Mouse (Mus musculus) CH12F3 (cell line): ENCODE data around the gene Cpne7.
"Not testable (repeated sequence)": the region's sequence is repeated elsewhere in the genome, so short reads cannot be mapped to it uniquely, and the experiment has no call there.

Source experiments
- in situ Hi-C: fragments of 300-500 bp; cut with MboI; formaldehyde crosslinking; loops from 2 replicates; pipeline ENCODE4 v1.14.3; 2020; ENCODE audit warnings: low sequenced_read_pairs

The Cpne7 gene

GRCm38 (mm10) chr8:123117127-123117731 is at the start of gene Cpne7:
TSS of gene Cpne7 (plus strand) at chr8:123117374.
- in situ Hi-C loops, result no loop called here

GRCm38 (mm10) chr8:123071176-123071575 is 46.0 kb upstream of the Cpne7 start:
- in situ Hi-C loops, result no loop called here

GRCm38 (mm10) chr8:123077213-123077612 is 40.0 kb upstream of the Cpne7 start:
- in situ Hi-C loops, result no loop called here

GRCm38 (mm10) chr8:123082993-123083392 is 34.2 kb upstream of the Cpne7 start:
- in situ Hi-C loops, result no loop called here

- in situ Hi-C loops, result no loop called here
These were observed 33.6 kb upstream of the Cpne7 start for GRCm38 (mm10) chr8:123083610-123084009.

GRCm38 (mm10) chr8:123087289-123087688 is 29.9 kb upstream of the Cpne7 start:
- in situ Hi-C loops, result no loop called here

- in situ Hi-C loops, result no loop called here
These were observed 20.0 kb upstream of the Cpne7 start for GRCm38 (mm10) chr8:123097216-123097615.

- in situ Hi-C loops, result no loop called here
These were observed 19.2 kb upstream of the Cpne7 start for GRCm38 (mm10) chr8:123097786-123098584.

GRCm38 (mm10) chr8:123100288-123100687 is 16.9 kb upstream of the Cpne7 start:
- in situ Hi-C loops, result no loop called here

- in situ Hi-C loops, result no loop called here
These were observed 15.9 kb upstream of the Cpne7 start for GRCm38 (mm10) chr8:123101244-123101643.

- in situ Hi-C loops, result no loop called here
These were observed 15.2 kb upstream of the Cpne7 start, which contains the start of gene Rpl13 for GRCm38 (mm10) chr8:123101735-123102685. TSS of gene Rpl13 (plus strand) at chr8:123102350.

GRCm38 (mm10) chr8:123102855-123103254 is 14.3 kb upstream of the Cpne7 start:
- in situ Hi-C loops, result not testable (repeated sequence)

- in situ Hi-C loops, result no loop called here
These were observed 13.9 kb upstream of the Cpne7 start for GRCm38 (mm10) chr8:123103285-123103684.

- in situ Hi-C loops, result no loop called here
These were observed 13.0 kb upstream of the Cpne7 start for GRCm38 (mm10) chr8:123104046-123104767.

GRCm38 (mm10) chr8:123105553-123106326 is 11.4 kb upstream of the Cpne7 start:
- in situ Hi-C loops, result loop anchor here (5.0 kb wide), 1 partner anchor 97 kb away; no protein-coding TSS in a partner anchor

GRCm38 (mm10) chr8:123106531-123106930 is 10.6 kb upstream of the Cpne7 start:
- in situ Hi-C loops, result loop anchor here (5.0 kb wide), 1 partner anchor 96 kb away; no protein-coding TSS in a partner anchor

- in situ Hi-C loops, result loop anchor here (5.0 kb wide), 1 partner anchor 94 kb away; no protein-coding TSS in a partner anchor
These were observed 9.2 kb upstream of the Cpne7 start for GRCm38 (mm10) chr8:123108010-123108409.

GRCm38 (mm10) chr8:123108953-123109352 is 8.2 kb upstream of the Cpne7 start:
- in situ Hi-C loops, result loop anchor here (5.0 kb wide), 1 partner anchor 93 kb away; no protein-coding TSS in a partner anchor

GRCm38 (mm10) chr8:123110649-123111048 is 6.5 kb upstream of the Cpne7 start:
- in situ Hi-C loops, result no loop called here
